Mouse (Mus musculus) limb, embryonic 13.5 days (tissue): ENCODE measurements around the gene Cox8b. TPM values are rescaled to one million over a fixed set of nuclear protein-coding genes. Genes with fewer than 3 reads are reported as not detected.

Source experiments
- ATAC-seq: fragments of 200-750 bp; cut with Nextera tagmentation; 2 replicates; pipeline ENCODE4 v1.8.0; 2017; ENCODE audit warnings: low read depth, moderate number of reproducible peaks, moderate TSS enrichment; ENCODE audit not compliant: low FRiP score
- H3K27ac ChIP-seq: fragments of 300-500 bp; sonication (generic); 2 replicates; pipeline ENCODE4 v1.5.1; 2015; ENCODE audit warnings: inconsistent platforms, mild to moderate bottlenecking, moderate library complexity
- H3K27me3 ChIP-seq: fragments of 300-500 bp; sonication (generic); 2 replicates; pipeline ENCODE4 v1.6.1; 2015; ENCODE audit warnings: mild to moderate bottlenecking, inconsistent platforms
- H3K36me3 ChIP-seq: fragments of 300-500 bp; sonication (generic); 2 replicates; pipeline ENCODE4 v1.6.1; 2015; ENCODE audit warnings: inconsistent platforms, mild to moderate bottlenecking, moderate library complexity
- H3K4me1 ChIP-seq: fragments of 300-500 bp; sonication (generic); 2 replicates; pipeline ENCODE4 v1.6.1; 2015; ENCODE audit warnings: inconsistent platforms
- H3K4me2 ChIP-seq: fragments of 300-500 bp; sonication (generic); replicated peaks from 2 replicates; pipeline ENCODE4 v1.6.1; 2015; ENCODE audit warnings: inconsistent platforms, mild to moderate bottlenecking, moderate library complexity
- H3K4me3 ChIP-seq: fragments of 300-500 bp; sonication (generic); 2 replicates; pipeline ENCODE4 v1.5.1; 2015; ENCODE audit warnings: moderate library complexity, mild to moderate bottlenecking, inconsistent platforms
- H3K9ac ChIP-seq: fragments of 300-500 bp; sonication (generic); 2 replicates; pipeline ENCODE4 v1.6.1; 2015; ENCODE audit warnings: mild to moderate bottlenecking, inconsistent platforms
- H3K9me3 ChIP-seq: fragments of 300-500 bp; sonication (generic); 2 replicates; pipeline ENCODE4 v1.6.1; 2016; ENCODE audit warnings: inconsistent platforms
- WGBS: fragments of 180-500 bp; shearing (Covaris S2); methylation state at CpG from one replicate; pipeline ENCODE4 v1.1.7; 2015; 5-methylcytosine and 5-hydroxymethylcytosine counted together
- polyA plus RNA-seq: library from polyadenylated mRNA; unstranded; fragments of >200 nt; fragmentation: Nextera tagmentation; extraction: Ambion mirVana; gene quantifications from 2 replicates; pipeline ENCODE4 v1.2.1, GENCODE M21; 2015

Cox8b gene
- polyA plus RNA-seq, 1 experiment from 2014 or later, result 9.3 TPM

GRCm38 (mm10) chr7:140938896-140939295 lies 38.6 kb upstream of the Cox8b start:
- Histone ChIP-seq H3K4me2 (peak overlapping the region; percentile 51; the same call in 1 of the 2 replicates), H3K27ac (no peak overlapping the region), H3K9ac (no peak overlapping the region), H3K36me3 (peaks cover 7% of the 10 kb centered on the region), H3K27me3 (peaks cover 9% of the 10 kb centered on the region; the same call in 1 of the 2 replicates), H3K9me3 (no peaks in the 10 kb centered on the region), H3K4me1 (peaks cover 42% of the 10 kb centered on the region), H3K4me3 (no peak overlapping the region)
- ATAC-seq, result no peak
- 19% methylated on average over 2 of the region's 2 CpGs for WGBS

GRCm38 (mm10) chr7:140938436-140938835 lies 38.2 kb upstream of the Cox8b start:
- H3K27me3 ChIP-seq, result peaks cover 9% of the 10 kb centered on the region; the same call in 1 of the 2 replicates

GRCm38 (mm10) chr7:140927181-140927580 lies 26.9 kb upstream of the Cox8b start:
- Histone ChIP-seq H3K27ac (no peak overlapping the region), H3K9me3 (0 out of 2 replicates have a peak, but pooled peaks cover 4% of the 10 kb centered on the region), H3K36me3 (no peaks in the 10 kb centered on the region), H3K27me3 (peaks cover 33% of the 10 kb centered on the region), H3K4me1 (peaks cover 8% of the 10 kb centered on the region), H3K4me3 (no peak overlapping the region), H3K9ac (no peak overlapping the region), H3K4me2 (no peak overlapping the region)
- ATAC-seq, result no peak
- 83% methylated on average over 6 of the region's 6 CpGs for WGBS

More at GRCm38 (mm10) chr7:140938436-140938835, 38.2 kb upstream of the Cox8b start:
- no peak for ATAC-seq
- Histone ChIP-seq H3K4me1 (peaks cover 42% of the 10 kb centered on the region), H3K27ac (no peak overlapping the region), H3K9ac (no peak overlapping the region), H3K4me2 (no peak overlapping the region), H3K36me3 (peaks cover 3% of the 10 kb centered on the region), H3K4me3 (no peak overlapping the region), H3K9me3 (no peaks in the 10 kb centered on the region)
- 48% methylated on average over 3 of the region's 3 CpGs for WGBS

DNA sequence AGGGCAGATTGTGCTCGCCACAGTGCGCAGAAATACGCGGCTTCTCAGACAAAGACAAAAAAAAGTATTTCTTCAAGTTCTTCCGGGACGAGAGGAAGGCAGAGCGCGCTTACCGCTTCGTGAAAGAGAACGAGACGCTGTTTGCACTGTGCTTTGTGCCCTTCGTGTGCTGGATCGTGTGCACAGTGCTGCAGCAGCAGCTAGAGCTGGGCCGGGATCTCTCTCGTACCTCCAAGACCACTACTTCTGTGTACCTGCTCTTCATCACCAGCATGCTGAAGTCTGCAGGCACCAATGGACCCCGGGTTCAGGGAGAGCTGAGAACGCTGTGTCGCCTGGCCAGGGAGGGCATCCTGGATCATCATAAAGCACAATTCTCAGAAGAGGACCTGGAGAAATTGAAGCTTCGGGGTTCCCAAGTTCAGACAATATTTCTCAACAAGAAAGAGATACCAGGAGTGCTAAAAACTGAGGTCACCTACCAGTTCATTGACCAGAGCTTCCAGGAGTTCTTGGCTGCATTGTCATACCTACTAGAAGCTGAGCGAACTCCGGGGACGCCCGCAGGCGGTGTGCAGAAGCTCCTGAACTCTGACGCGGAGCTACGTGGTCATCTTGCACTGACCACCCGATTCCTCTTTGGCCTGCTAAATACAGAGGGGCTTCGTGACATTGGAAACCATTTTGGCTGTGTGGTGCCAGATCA lies 23.0 kb upstream of the Cox8b start:
- H3K27me3 ChIP-seq, result peaks cover 69% of the 10 kb centered on the region
- peak overlapping the region; percentile 40 for H3K4me3 ChIP-seq
- H3K4me2 ChIP-seq, result peak overlapping the region; percentile 67
- no peak for ATAC-seq
- H3K4me1 ChIP-seq, result peaks cover 13% of the 10 kb centered on the region
- 23% methylated on average over 30 of the region's 30 CpGs for WGBS
- H3K9ac ChIP-seq, result no peak overlapping the region
- no peak overlapping the region for H3K27ac ChIP-seq
- H3K36me3 ChIP-seq, result no peaks in the 10 kb centered on the region
- H3K9me3 ChIP-seq, result no peaks in the 10 kb centered on the region

GRCm38 (mm10) chr7:140922398-140923069 lies 22.3 kb upstream of the Cox8b start:
- H3K4me1 ChIP-seq, result peaks cover 13% of the 10 kb centered on the region
- H3K27me3 ChIP-seq, result peaks cover 72% of the 10 kb centered on the region
- no peak overlapping the region for H3K9ac ChIP-seq
- no peaks in the 10 kb centered on the region for H3K36me3 ChIP-seq
- peak overlapping the region; percentile 40 for H3K4me3 ChIP-seq
- H3K4me2 ChIP-seq, result peak overlapping the region; percentile 67
- ATAC-seq, result no peak
- under 1% methylated on average over 49 of the region's 49 CpGs for WGBS
- no peak overlapping the region for H3K27ac ChIP-seq
- no peaks in the 10 kb centered on the region for H3K9me3 ChIP-seq

DNA sequence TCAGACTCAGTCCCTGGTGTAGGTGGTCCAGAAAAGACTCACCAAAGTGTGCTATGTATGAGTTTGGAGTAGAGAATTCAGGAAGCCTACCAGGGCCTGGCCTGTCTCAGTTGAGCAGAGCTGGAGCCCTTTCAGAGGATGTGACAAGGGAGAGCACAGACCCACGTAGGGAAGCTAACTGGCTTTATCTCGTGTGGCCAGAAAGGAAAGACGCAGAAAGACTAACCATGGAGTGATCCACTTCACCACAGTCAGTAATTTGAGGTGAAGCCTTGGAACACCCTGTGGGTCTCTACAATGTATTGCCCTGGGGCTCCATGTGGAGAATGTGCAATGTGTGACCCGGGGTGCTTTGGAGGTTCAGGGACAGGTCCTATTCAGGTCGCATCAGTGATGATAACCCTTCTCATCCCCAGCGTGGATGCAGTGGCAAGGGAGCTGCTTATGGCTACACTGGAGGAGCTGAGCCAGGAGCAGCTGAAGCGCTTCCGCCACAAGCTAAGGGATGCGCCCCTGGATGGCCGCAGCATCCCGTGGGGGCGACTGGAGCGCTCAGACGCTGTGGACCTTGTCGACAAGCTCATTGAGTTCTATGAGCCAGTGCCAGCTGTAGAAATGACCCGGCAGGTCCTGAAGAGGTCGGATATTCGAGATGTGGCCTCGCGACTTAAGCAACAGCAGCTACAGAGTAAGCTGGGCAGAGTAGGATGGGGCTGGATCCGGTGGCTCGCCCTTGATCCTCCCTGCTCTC lies 21.2 kb upstream of the Cox8b start:
- no peak overlapping the region for H3K4me2 ChIP-seq
- whole genome bisulfite sequencing, result 26% methylated on average over 22 of the region's 22 CpGs
- no peak overlapping the region for H3K9ac ChIP-seq
- H3K27ac ChIP-seq, result no peak overlapping the region
- H3K27me3 ChIP-seq, result peaks cover 72% of the 10 kb centered on the region
- no peak for ATAC-seq
- H3K9me3 ChIP-seq, result no peaks in the 10 kb centered on the region
- H3K36me3 ChIP-seq, result no peaks in the 10 kb centered on the region
- peak overlapping the region; percentile 40; the same call in 1 of the 2 replicates for H3K4me3 ChIP-seq
- peaks cover 13% of the 10 kb centered on the region for H3K4me1 ChIP-seq

DNA sequence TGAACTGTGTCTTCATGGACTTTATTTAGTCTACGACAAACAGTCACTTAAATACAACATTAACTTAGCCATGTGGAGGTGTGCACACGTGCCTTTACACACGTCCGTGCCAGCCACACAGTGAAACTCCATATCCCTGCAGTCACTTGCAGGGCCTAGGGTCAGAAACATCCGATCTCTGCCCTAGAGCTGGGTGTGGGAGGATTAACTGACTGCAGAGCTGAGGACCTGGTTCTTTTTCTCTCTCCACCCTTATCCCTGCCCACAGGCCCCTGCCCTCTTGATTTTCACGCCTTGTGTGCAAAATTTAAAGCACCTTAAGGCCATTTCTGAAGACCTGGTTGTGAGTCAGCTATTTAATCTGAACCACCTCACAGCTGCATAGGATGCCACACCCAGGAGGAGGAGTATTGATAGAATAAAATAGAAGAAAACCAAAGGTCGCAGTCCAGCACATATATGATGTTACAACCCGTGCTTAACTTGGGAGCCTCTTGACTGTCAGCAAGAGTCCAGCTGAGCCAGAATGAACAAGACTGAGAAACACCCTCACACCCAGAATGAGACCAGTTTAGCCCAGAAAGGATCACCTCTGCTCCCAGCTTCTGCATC lies 20.3 kb upstream of the Cox8b start, which contains the start of gene Nlrp6:
TSS of gene Nlrp6 (plus strand) at position 485 of the 612 bp plus-strand sequence.
- Histone ChIP-seq H3K4me2 (no peak within 1 kb of the TSS), H3K27me3 (peaks cover 72% of the 10 kb centered on the region), H3K9me3 (no peaks in the 10 kb centered on the region), H3K4me1 (peaks cover 13% of the 10 kb centered on the region), H3K4me3 (no peak within 1 kb of the TSS), H3K9ac (no peak within 1 kb of the TSS), H3K27ac (no peak within 1 kb of the TSS), H3K36me3 (no peaks in the 10 kb centered on the region)
- WGBS, result 70% methylated on average over 8 of the region's 8 CpGs
- ATAC-seq, result no peak

DNA sequence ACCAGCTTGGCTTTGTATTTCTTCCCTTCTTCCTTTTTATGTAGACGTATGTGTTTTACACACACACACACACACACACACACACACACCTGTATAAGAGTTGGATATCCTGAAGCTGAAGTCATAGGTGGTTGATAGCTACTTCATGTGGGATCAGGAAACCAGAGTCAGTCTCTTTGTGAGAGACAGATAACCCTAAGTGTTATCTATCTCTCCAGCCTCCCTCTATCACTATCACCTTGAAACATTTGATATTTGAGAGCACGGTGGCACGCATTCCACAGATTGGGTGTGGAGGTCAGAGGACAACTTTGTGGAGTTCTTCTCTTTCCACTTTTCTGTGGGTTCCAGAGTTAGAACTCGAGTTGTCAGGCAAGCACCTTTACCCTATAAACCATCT lies 19.7 kb upstream of the Cox8b start:
- Histone ChIP-seq H3K4me3 (no peak overlapping the region), H3K4me1 (peaks cover 13% of the 10 kb centered on the region), H3K4me2 (no peak overlapping the region), H3K27me3 (peaks cover 66% of the 10 kb centered on the region), H3K9me3 (no peaks in the 10 kb centered on the region), H3K27ac (no peak overlapping the region), H3K36me3 (no peaks in the 10 kb centered on the region), H3K9ac (no peak overlapping the region)
- WGBS, result 78% methylated on average over 4 of the region's 4 CpGs
- no peak for ATAC-seq

DNA sequence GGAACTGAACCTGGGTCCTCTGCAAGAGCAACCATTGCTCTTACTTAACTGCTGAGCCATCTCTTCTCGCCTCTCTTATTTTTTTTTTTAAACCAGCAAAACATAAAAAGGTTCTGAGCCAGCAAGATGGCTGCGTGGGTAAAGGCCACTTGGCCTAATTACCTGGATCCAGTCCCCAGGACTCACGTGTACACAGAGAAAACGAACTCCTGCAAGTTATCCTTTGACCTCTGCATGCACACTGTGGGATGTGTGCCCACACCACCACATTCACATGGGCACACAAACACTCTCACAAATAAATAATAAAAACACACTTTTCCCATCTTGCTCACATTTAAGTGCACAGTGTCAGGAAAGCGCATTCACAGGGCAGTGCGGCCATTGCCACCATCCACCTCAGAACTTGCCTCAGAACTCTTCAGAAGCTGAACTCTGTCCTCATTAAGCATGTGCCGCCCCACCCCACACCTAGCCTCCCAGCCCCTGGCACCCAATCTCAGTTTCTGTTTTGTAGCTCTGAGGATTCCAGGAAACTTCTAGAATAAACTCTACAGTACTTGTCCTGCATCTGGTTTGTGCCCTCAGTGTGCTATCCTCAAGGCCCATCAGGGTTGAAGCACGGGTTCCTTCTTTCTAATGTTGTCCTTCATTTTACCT lies 13.9 kb upstream of the Cox8b start:
- ATAC-seq, result no peak
- Histone ChIP-seq H3K4me1 (no peaks in the 10 kb centered on the region), H3K9me3 (no peaks in the 10 kb centered on the region), H3K9ac (no peak overlapping the region), H3K4me3 (no peak overlapping the region), H3K4me2 (no peak overlapping the region), H3K27ac (no peak overlapping the region), H3K27me3 (peaks cover 9% of the 10 kb centered on the region), H3K36me3 (no peaks in the 10 kb centered on the region)
- WGBS, result 81% methylated on average over 8 of the region's 8 CpGs

GRCm38 (mm10) chr7:140912846-140913482 lies 12.7 kb upstream of the Cox8b start:
- Histone ChIP-seq H3K27ac (no peak overlapping the region), H3K4me2 (no peak overlapping the region), H3K9me3 (no peaks in the 10 kb centered on the region), H3K9ac (no peak overlapping the region), H3K4me1 (peaks cover 3% of the 10 kb centered on the region), H3K27me3 (peaks cover under 1% of the 10 kb centered on the region; the same call in 1 of the 2 replicates), H3K36me3 (no peaks in the 10 kb centered on the region), H3K4me3 (no peak overlapping the region)
- 61% methylated on average over 5 of the region's 5 CpGs for WGBS
- ATAC-seq, result no peak

DNA sequence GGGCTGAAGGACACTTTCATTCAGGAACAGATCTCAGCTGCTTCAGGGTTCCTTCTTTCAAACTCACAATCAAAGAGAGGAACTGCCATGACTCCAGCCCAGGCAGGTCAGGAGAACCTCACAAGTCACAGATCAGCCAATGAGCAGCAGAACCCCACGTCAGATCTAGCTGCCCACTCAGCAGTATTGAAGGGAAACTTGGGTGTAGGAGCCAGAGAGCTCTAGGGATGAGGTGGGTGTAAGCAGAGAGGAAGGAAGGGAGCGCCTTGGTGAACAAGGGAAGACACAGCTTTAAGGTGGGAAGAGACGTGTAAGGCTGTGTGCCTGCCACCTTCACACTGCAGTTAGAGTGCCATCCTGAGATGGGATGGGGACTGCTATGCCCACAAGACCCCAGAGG lies 12.0 kb upstream of the Cox8b start:
- no peak overlapping the region for H3K27ac ChIP-seq
- WGBS, result 72% methylated on average over 3 of the region's 3 CpGs
- H3K36me3 ChIP-seq, result no peaks in the 10 kb centered on the region
- H3K4me2 ChIP-seq, result no peak overlapping the region
- no peaks in the 10 kb centered on the region for H3K9me3 ChIP-seq
- H3K27me3 ChIP-seq, result no peaks in the 10 kb centered on the region; the same call in 1 of the 2 replicates
- no peak overlapping the region for H3K4me3 ChIP-seq
- peaks cover 3% of the 10 kb centered on the region for H3K4me1 ChIP-seq
- ATAC-seq, result no peak
- H3K9ac ChIP-seq, result no peak overlapping the region
